Mouse (Mus musculus) spleen, embryonic (tissue): ENCODE results near the gene Ginm1.

Experiments
- CTCF ChIA-PET: fragments of 350-600 bp; sonication (Branson Sonifier 250); formaldehyde crosslinking; loops from one replicate; lab custom pipeline; 2022; lab: Charles Lee

Ginm1 gene

DNA sequence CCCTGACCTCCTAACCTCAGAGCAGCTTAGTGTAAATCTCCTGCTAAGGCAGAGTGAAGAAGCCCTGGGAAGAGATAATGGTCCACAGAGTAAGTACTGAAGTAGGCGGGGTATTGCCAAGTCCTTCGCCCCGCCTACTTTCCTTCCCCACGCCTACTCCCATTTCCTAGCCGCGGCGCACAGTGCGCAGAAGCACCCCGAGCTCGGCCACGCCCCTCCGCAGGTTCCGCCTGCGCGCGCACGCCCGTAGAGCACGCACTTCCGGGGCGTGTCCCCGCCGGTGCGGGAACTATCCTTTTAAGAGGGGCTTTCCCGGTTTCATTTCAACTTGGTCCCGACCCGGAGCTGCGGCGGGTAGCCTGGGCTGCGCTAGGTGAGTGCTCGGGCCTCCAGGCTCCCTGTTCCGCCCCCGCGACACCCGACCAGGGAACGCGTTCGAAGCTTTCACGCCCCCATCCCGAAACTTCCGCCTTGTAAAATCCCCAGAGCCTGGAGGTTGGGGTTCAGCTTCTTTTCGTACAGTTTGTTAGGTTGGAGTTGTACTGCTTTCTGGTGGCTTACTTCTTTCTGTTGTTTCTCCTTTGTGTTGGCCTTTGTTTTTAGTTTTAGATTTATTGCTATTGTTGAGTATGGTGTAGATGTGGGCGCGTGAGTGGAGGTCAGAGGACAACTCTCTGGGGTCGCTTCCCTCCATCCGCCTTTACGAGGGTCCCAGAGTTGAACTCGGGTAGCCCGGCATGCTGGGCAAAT lies 66.7 kb downstream of the Ginm1 start, which contains the start of gene Katna1:
Gene Katna1, plus strand, starts transcription at position 250 of the 750 bp plus-strand sequence.
- CTCF ChIA-PET: no interaction called here
